Mouse (Mus musculus) lung, postnatal 0 days (tissue): ENCODE measurements around the gene Sft2d1. TPM values are rescaled to one million over a fixed set of nuclear protein-coding genes. Genes with fewer than 3 reads are reported as not detected.
A peak's percentile ranks its signal among the peaks of the same experiment; 100 is the strongest.

Source experiments
- ATAC-seq: fragments of 200-750 bp; cut with Nextera tagmentation; 2 replicates; pipeline ENCODE4 v1.8.0; 2017; ENCODE audit warnings: moderate library complexity
- DNase-seq: peaks from one replicate; pipeline ENCODE4 v3.0.0-alpha.2; 2016; ENCODE audit warnings: low spot score
- H3K27ac ChIP-seq: fragments of 300-500 bp; sonication (generic); 2 replicates; pipeline ENCODE4 v1.5.1; 2014; ENCODE audit warnings: antibody characterized with exemption, mild to moderate bottlenecking, low read length, mixed read lengths
- H3K27me3 ChIP-seq: fragments of 300-500 bp; sonication (generic); replicated peaks from 2 replicates; pipeline ENCODE4 v1.6.1; 2014; ENCODE audit warnings: low read length, mixed read lengths; ENCODE audit not compliant: insufficient read depth
- H3K36me3 ChIP-seq: fragments of 300-500 bp; sonication (generic); 2 replicates; pipeline ENCODE4 v1.6.1; 2014; ENCODE audit warnings: low read length, mixed read lengths; ENCODE audit not compliant: insufficient read depth
- H3K4me1 ChIP-seq: fragments of 300-500 bp; sonication (generic); 2 replicates; pipeline ENCODE4 v1.6.1; 2014; ENCODE audit warnings: antibody characterized with exemption, low read depth, low read length, mixed read lengths; ENCODE audit not compliant: insufficient read depth
- H3K4me2 ChIP-seq: fragments of 300-500 bp; sonication (generic); replicated peaks from 2 replicates; pipeline ENCODE4 v1.6.1; 2014; ENCODE audit warnings: low read depth, mild to moderate bottlenecking, low read length, moderate library complexity, mixed read lengths
- H3K4me3 ChIP-seq: fragments of 300-500 bp; sonication (generic); 2 replicates; pipeline ENCODE4 v1.5.1; 2014; ENCODE audit warnings: low read depth, low read length
- H3K9ac ChIP-seq: fragments of 300-500 bp; sonication (generic); replicated peaks from 2 replicates; pipeline ENCODE4 v1.6.1; 2014; ENCODE audit warnings: low read depth, mild to moderate bottlenecking
- H3K9me3 ChIP-seq: fragments of 300-500 bp; sonication (generic); 2 replicates; pipeline ENCODE4 v1.6.1; 2016; ENCODE audit warnings: low read length, mixed read lengths
- CTCF ChIP-seq: IDR thresholded peaks from 2 replicates; pipeline ENCODE4 v1.5.1; 2016; ENCODE audit warnings: antibody characterized with exemption, mild to moderate bottlenecking
- EP300 ChIP-seq: IDR thresholded peaks from 2 replicates; pipeline ENCODE4 v1.6.1; 2016; ENCODE audit warnings: antibody characterized with exemption, mild to moderate bottlenecking, control low read depth
- WGBS: fragments of 180-500 bp; shearing (Covaris S2); extraction: QIAGEN DNeasy Blood & Tissue Kit; methylation state at CpG from one replicate; pipeline ENCODE4 v1.1.7; 2014; 5-methylcytosine and 5-hydroxymethylcytosine counted together
- polyA plus RNA-seq: library from polyadenylated mRNA; unstranded; fragments of >200 nt; fragmentation: Nextera tagmentation; extraction: Ambion mirVana; gene quantifications from 2 replicates; pipeline ENCODE4 v1.2.1, GENCODE M21; 2015

Gene Sft2d1
- polyA plus RNA-seq, 1 experiment from 2014 or later = 115 TPM

GRCm38 (mm10) chr17:8372286-8373046, 61.6 kb downstream of the Sft2d1 start:
- H3K4me1 ChIP-seq = no peaks in the 10 kb centered on the region
- 0 out of 2 replicates have a peak overlapping the region, but pooled peaks have one; percentile 6 for H3K27ac ChIP-seq
- 4% methylated on average over 18 of the region's 18 CpGs for WGBS
- no peaks in the 10 kb centered on the region for H3K36me3 ChIP-seq
- ATAC-seq (peak; percentile 59), DNase-seq (peak; percentile 88)
- TF ChIP-seq EP300 (no peak), CTCF (peak; percentile 90)
- no peaks in the 10 kb centered on the region for H3K9me3 ChIP-seq
- no peak overlapping the region for H3K9ac ChIP-seq
- peak overlapping the region; percentile 46 for H3K4me2 ChIP-seq
- H3K4me3 ChIP-seq = no peak overlapping the region
- no peaks in the 10 kb centered on the region for H3K27me3 ChIP-seq

Other genes starting within 250 kb of the Sft2d1 start
- gene Gm49673, start 163.3 kb upstream of the Sft2d1 start, polyA plus RNA-seq = 0.13 and 0.50 TPM in 2 replicates
- gene Rnaset2a, start 163.0 kb upstream of the Sft2d1 start, polyA plus RNA-seq = 79.7 and 80.0 TPM in 2 replicates
- 17.7 and 18.3 TPM in 2 replicates for gene Fgfr1op, start 145.6 kb upstream of the Sft2d1 start, polyA plus RNA-seq
- gene Ccr6, start 75.1 kb upstream of the Sft2d1 start, polyA plus RNA-seq = 0.38 and 0.56 TPM in 2 replicates
- 283 and 288 TPM in 2 replicates for gene Mpc1, start 28.2 kb upstream of the Sft2d1 start, polyA plus RNA-seq
- 7.6 and 7.7 TPM in 2 replicates for gene Prr18, start 26.4 kb downstream of the Sft2d1 start, polyA plus RNA-seq
- 0.93 and 1.3 TPM in 2 replicates for gene T2, start 44.9 kb downstream of the Sft2d1 start, polyA plus RNA-seq
- gene T, start 123.3 kb downstream of the Sft2d1 start, polyA plus RNA-seq = not detected in 2 replicates
- gene Pde10a, start 214.3 kb downstream of the Sft2d1 start, polyA plus RNA-seq = 0.86 and 0.89 TPM in 2 replicates